Mouse (Mus musculus) small intestine, adult 2 months (tissue): Measurements from ENCODE around the gene Washc4.

Experiments used
- CTCF ChIP-seq: fragments of 200-500 bp; IDR thresholded peaks from 2 replicates; pipeline ENCODE4 v1.5.1; 2012; ENCODE audit warnings: low read depth, mild to moderate bottlenecking, control low read depth, inconsistent platforms, low read length, moderate library complexity, mixed read lengths; ENCODE audit not compliant: insufficient replicate concordance, insufficient read length; ENCODE audit errors: extremely low read depth
- POLR2A ChIP-seq: fragments of 200-500 bp; IDR thresholded peaks from 2 replicates; pipeline ENCODE4 v1.6.1; 2012; ENCODE audit warnings: low read depth, mild to moderate bottlenecking, control low read depth, inconsistent platforms, low read length, moderate library complexity

GRCm38 (mm10) chr10:83533258-83533909 lies 10.2 kb upstream of the Washc4 start:
- no peak for TF ChIP-seq CTCF
- no peak for TF ChIP-seq POLR2A
